Mouse (Mus musculus) ES-Bruce4 (cell line): ENCODE data around the gene Cisd2.

ENCODE experiments used
- CTCF ChIP-seq: IDR thresholded peaks from one replicate; pipeline ENCODE4 v1.8.1; 2011; ENCODE audit warnings: low read depth, low read length
- EP300 ChIP-seq: IDR thresholded peaks from 2 replicates; pipeline ENCODE4 v1.6.1; 2011; ENCODE audit warnings: low read depth, low read length; ENCODE audit not compliant: insufficient read depth
- POLR2A ChIP-seq: IDR thresholded peaks from one replicate; pipeline ENCODE4 v1.8.1; 2011; ENCODE audit warnings: low read length; ENCODE audit not compliant: insufficient read depth

GRCm38 (mm10) chr3:135357394-135357793, 66.3 kb downstream of the Cisd2 start:
- TF ChIP-seq EP300 (no peak), CTCF (no peak), POLR2A (no peak)
